Mouse (Mus musculus): ENCODE measurements around the gene Adamtsl3. TPM values are rescaled to one million over a fixed set of nuclear protein-coding genes. Genes with fewer than 3 reads are reported as not detected.
A peak's percentile ranks its signal among the peaks of the same experiment; 100 is the strongest.

Adamtsl3 gene
- polyA plus RNA-seq (2016; fragmentation: Nextera tagmentation; extraction: Ambion mirVana): 0.14 and 0.45 TPM in 2 replicates

GRCm38 (mm10) chr7:82335211-82336121 lies at the start of gene Adamtsl3:
Adamtsl3 (plus strand) TSS chr7:82335694.
- Histone ChIP-seq H3K4me1 (peaks cover 16% of the 10 kb centered on the region), H3K4me3 (peak within 1 kb of the TSS; percentile 60), H3K36me3 (replicated peaks) (no peaks in the 10 kb centered on the region), H3K27me3 (replicated peaks; ENCODE audit: low read depth, poor library complexity, severe bottlenecking) (peaks cover 79% of the 10 kb centered on the region), H3K27ac (replicated peaks) (no peak within 1 kb of the TSS), H3K9me3 (no peaks in the 10 kb centered on the region)
- DNase-seq (ENCODE audit: low spot score): peak; percentile 50
- WGBS: under 1% methylated on average over 95 of the region's 95 CpGs

GRCm38 (mm10) chr7:82287242-82287641 lies 48.3 kb upstream of the Adamtsl3 start:
- Histone ChIP-seq H3K4me1 (no peaks in the 10 kb centered on the region), H3K36me3 (replicated peaks) (no peaks in the 10 kb centered on the region), H3K9me3 (0 out of 2 replicates have a peak, but pooled peaks cover 3% of the 10 kb centered on the region), H3K27ac (replicated peaks) (no peak overlapping the region), H3K4me3 (no peak overlapping the region), H3K27me3 (replicated peaks; ENCODE audit: low read depth, poor library complexity, severe bottlenecking) (no peaks in the 10 kb centered on the region)
- no peak for DNase-seq (ENCODE audit: low spot score)
- 86% methylated on average over 2 of the region's 2 CpGs for WGBS

DNA sequence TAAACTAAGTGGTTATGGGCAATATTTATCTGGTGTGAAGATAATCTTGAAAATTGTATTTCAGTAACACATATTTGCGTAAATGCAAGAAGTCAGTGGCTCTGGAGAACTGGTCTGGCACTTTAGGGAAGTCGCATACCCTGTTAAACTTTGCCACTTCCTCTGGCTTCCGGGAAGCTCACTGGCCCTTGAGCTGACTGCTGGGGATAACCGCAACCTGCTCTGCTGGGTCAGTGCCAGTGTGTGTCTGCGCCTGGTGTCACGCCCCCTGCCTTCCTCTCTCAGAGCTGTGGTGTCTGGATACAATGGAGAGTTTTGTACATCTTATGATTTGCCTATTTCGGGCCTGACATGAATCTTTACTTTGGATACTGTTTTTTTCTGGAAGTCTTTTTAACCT lies 42.1 kb upstream of the Adamtsl3 start:
- no peak overlapping the region for H3K4me3 ChIP-seq
- peaks cover 17% of the 10 kb centered on the region for H3K4me1 ChIP-seq
- no peaks in the 10 kb centered on the region for H3K9me3 ChIP-seq
- WGBS: 77% methylated on average over 7 of the region's 7 CpGs
- DNase-seq (ENCODE audit: low spot score): no peak
- no peaks in the 10 kb centered on the region for H3K27me3 ChIP-seq (replicated peaks; ENCODE audit: low read depth, poor library complexity, severe bottlenecking)
- no peak overlapping the region for H3K27ac ChIP-seq (replicated peaks)
- no peaks in the 10 kb centered on the region for H3K36me3 ChIP-seq (replicated peaks)

DNA sequence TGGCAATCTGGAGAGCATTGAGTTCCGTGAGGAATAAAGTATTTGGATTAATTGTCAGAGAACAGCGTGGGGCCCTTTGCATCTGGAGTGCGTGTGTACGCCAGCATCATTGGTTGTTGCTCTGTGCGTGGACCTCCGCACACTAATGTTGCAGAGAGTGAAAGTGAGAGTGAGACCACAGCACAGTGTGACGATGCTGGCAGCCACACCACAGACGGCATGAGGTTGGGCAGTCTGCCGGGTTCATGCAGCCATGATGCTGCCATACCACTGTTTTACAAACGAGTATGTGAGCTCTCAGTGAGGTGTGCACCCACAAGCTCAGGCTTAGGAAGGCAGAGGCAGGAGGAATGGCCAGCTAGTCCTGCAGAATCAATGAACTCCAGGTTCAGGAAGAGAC lies 41.4 kb upstream of the Adamtsl3 start:
- no peaks in the 10 kb centered on the region for H3K27me3 ChIP-seq (replicated peaks; ENCODE audit: low read depth, poor library complexity, severe bottlenecking)
- no peak for DNase-seq (ENCODE audit: low spot score)
- no peaks in the 10 kb centered on the region for H3K9me3 ChIP-seq
- WGBS: 85% methylated on average over 10 of the region's 10 CpGs
- H3K4me1 ChIP-seq: peaks cover 17% of the 10 kb centered on the region
- H3K4me3 ChIP-seq: no peak overlapping the region
- no peaks in the 10 kb centered on the region for H3K36me3 ChIP-seq (replicated peaks)
- H3K27ac ChIP-seq (replicated peaks): no peak overlapping the region

- Histone ChIP-seq H3K4me1 (peaks cover 17% of the 10 kb centered on the region), H3K9me3 (no peaks in the 10 kb centered on the region), H3K27ac (replicated peaks) (no peak overlapping the region), H3K27me3 (replicated peaks; ENCODE audit: low read depth, poor library complexity, severe bottlenecking) (no peaks in the 10 kb centered on the region), H3K4me3 (no peak overlapping the region), H3K36me3 (replicated peaks) (no peaks in the 10 kb centered on the region)
- DNase-seq (ENCODE audit: low spot score): no peak
- WGBS: 81% methylated on average over 2 of the region's 2 CpGs
Measured at GRCm38 (mm10) chr7:82294611-82295010, 40.9 kb upstream of the Adamtsl3 start.

DNA sequence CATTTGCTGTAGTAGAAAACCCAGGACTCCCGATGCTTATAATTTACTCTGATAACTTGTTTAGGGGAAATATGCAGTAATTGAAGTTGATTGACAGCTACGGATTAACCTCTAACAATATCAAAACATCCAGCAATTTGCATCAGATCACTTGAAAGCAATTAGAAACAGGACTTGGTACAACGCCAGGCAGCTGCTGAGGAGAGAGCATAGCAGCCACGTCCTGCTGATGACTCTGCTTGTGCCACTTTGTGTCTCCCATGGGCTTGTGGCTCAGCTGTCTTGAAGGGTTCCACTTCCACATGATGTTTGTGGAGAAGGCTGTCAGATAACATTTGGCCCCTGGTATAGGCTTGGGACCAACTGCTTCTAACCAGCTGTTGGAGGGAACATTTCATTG lies 27.1 kb upstream of the Adamtsl3 start:
- no peak for DNase-seq (ENCODE audit: low spot score)
- Histone ChIP-seq H3K27me3 (replicated peaks; ENCODE audit: low read depth, poor library complexity, severe bottlenecking) (no peaks in the 10 kb centered on the region), H3K36me3 (replicated peaks) (no peaks in the 10 kb centered on the region), H3K4me1 (peaks cover 8% of the 10 kb centered on the region), H3K27ac (replicated peaks) (no peak overlapping the region), H3K9me3 (no peaks in the 10 kb centered on the region), H3K4me3 (no peak overlapping the region)
- 58% methylated on average over 4 of the region's 4 CpGs for WGBS

DNA sequence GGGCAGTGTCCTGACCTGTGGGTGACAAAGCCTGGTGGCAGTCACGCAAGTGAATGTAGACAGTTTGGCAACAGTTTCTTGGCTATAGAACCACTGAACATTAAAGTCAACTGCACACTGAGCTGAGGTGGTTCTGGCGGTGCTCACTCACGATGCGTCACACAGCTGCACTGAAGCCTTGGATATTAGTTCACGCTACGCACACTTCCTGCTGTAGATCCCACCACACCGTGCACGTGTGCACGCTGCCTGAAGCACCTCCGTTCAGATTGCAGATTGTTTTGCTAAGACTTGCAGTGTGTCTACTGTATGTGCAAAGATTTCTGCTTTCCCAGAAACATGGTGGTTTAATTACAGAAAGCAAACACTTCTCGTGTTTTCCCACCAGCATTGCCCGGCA lies 17.0 kb upstream of the Adamtsl3 start:
- H3K4me3 ChIP-seq: no peak overlapping the region
- H3K36me3 ChIP-seq (replicated peaks): no peaks in the 10 kb centered on the region
- WGBS: 83% methylated on average over 12 of the region's 12 CpGs
- peaks cover 14% of the 10 kb centered on the region for H3K4me1 ChIP-seq
- H3K27me3 ChIP-seq (replicated peaks; ENCODE audit: low read depth, poor library complexity, severe bottlenecking): 0 out of 2 replicates have a peak, but pooled peaks cover 7% of the 10 kb centered on the region
- H3K27ac ChIP-seq (replicated peaks): no peak overlapping the region
- no peaks in the 10 kb centered on the region for H3K9me3 ChIP-seq
- DNase-seq (ENCODE audit: low spot score): no peak

DNA sequence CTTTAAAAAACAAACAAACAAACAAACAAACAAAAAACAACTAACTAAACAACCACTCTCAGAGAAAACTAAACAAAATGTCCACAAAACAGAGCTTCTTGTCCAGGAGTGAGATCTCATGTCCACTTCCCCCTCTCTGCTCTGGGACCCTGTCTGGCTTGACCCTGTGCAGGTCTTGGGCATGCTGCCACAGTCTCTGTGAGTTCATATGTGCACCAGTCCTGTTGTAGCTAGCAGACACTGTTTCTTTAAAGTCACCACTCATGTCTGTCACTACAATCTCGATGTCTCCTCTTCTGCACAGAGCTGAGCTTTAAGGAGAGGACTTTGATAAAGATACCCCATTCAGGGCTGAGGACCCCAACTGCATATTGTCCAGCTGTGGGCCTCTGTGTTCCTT lies 8.9 kb upstream of the Adamtsl3 start:
- no peak for DNase-seq (ENCODE audit: low spot score)
- H3K4me3 ChIP-seq: no peak overlapping the region
- H3K4me1 ChIP-seq: no peaks in the 10 kb centered on the region
- WGBS: 67% methylated on average over 1 of the region's 1 CpGs
- no peaks in the 10 kb centered on the region for H3K9me3 ChIP-seq
- no peak overlapping the region for H3K27ac ChIP-seq (replicated peaks)
- H3K27me3 ChIP-seq (replicated peaks; ENCODE audit: low read depth, poor library complexity, severe bottlenecking): peaks cover 11% of the 10 kb centered on the region; the same call in 1 of the 2 replicates
- H3K36me3 ChIP-seq (replicated peaks): no peaks in the 10 kb centered on the region

DNA sequence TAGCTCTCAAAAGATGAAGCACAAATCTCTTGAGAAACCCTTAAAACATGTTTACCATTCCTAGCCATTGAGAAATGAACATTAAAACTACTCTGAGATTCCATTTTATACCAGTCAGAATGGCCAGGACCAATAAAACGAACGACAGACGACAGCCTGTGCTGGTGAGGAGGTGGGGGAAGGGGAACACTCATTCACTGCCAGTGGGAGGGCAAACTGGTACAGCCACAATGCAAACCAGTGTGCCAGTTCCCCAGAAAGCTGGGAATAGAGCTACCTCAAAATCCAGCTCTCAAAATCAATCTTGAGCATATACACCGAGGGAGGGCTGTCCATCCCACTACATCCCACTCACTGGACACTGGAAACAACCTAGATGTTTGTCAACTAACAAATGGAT lies 8.3 kb upstream of the Adamtsl3 start:
- Histone ChIP-seq H3K9me3 (no peaks in the 10 kb centered on the region), H3K36me3 (replicated peaks) (no peaks in the 10 kb centered on the region), H3K4me3 (no peak overlapping the region), H3K4me1 (no peaks in the 10 kb centered on the region), H3K27me3 (replicated peaks; ENCODE audit: low read depth, poor library complexity, severe bottlenecking) (peaks cover 16% of the 10 kb centered on the region), H3K27ac (replicated peaks) (no peak overlapping the region)
- DNase-seq (ENCODE audit: low spot score): no peak
- WGBS: 70% methylated on average over 4 of the region's 4 CpGs

DNA sequence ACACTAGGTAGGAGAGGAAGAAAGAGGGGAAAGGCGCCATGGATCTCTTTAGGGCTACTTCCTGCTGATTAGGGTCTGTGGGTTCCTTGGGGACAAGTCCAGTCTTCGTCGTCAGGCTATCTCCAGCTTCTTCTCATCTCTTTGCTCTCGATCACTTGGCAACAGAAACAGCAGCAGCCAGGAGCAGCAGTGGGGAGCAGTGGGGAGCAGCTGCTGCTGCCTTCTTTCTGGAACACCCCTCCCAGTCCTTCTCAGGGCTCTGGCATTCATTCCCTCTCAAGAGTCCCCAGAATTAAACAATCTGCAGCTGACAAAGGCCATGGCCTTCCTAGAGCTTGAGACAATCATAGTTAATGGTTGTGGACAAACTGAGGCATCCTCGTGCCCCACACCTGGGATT lies 7.6 kb upstream of the Adamtsl3 start:
- H3K27ac ChIP-seq (replicated peaks): no peak overlapping the region
- WGBS: 67% methylated on average over 5 of the region's 5 CpGs

DNA sequence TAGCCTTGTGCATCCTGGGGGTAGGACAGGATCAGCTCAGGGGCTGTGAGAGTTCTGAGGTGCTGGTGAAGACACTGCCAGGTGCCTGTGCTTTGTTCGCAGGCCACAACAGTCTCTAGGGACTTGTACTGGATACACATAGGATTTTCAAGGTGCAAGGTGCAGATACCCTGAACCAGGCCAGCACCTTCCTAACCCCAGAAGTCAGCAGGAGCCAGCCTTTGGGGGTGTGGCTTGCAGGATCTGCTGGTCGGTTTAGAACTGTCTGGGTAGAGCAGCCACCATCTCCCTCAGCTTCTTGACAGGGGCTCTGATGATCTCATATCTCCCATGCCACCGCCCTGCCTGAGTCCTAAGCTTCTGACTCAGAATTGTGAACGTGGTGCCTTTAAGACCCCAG lies 5.7 kb upstream of the Adamtsl3 start:
- no peak for DNase-seq (ENCODE audit: low spot score)
- no peaks in the 10 kb centered on the region for H3K9me3 ChIP-seq

More for the DNA sequence above, 7.6 kb upstream of the Adamtsl3 start:
- Histone ChIP-seq H3K9me3 (no peaks in the 10 kb centered on the region), H3K4me3 (no peak overlapping the region), H3K4me1 (no peaks in the 10 kb centered on the region), H3K36me3 (replicated peaks) (no peaks in the 10 kb centered on the region), H3K27me3 (replicated peaks; ENCODE audit: low read depth, poor library complexity, severe bottlenecking) (peaks cover 22% of the 10 kb centered on the region)
- peak; percentile 7 for DNase-seq (ENCODE audit: low spot score)

GRCm38 (mm10) chr7:82330860-82331259 lies 4.6 kb upstream of the Adamtsl3 start:
- Histone ChIP-seq H3K4me3 (no peak overlapping the region), H3K36me3 (replicated peaks) (no peaks in the 10 kb centered on the region), H3K27ac (replicated peaks) (no peak overlapping the region), H3K27me3 (replicated peaks; ENCODE audit: low read depth, poor library complexity, severe bottlenecking) (peaks cover 52% of the 10 kb centered on the region), H3K4me1 (peaks cover 9% of the 10 kb centered on the region), H3K9me3 (no peaks in the 10 kb centered on the region)
- 78% methylated on average over 6 of the region's 6 CpGs for WGBS
- no peak for DNase-seq (ENCODE audit: low spot score)

More for the DNA sequence above, 5.7 kb upstream of the Adamtsl3 start:
- no peaks in the 10 kb centered on the region for H3K36me3 ChIP-seq (replicated peaks)
- H3K27me3 ChIP-seq (replicated peaks; ENCODE audit: low read depth, poor library complexity, severe bottlenecking): peaks cover 42% of the 10 kb centered on the region
- no peaks in the 10 kb centered on the region for H3K4me1 ChIP-seq
- no peak overlapping the region for H3K4me3 ChIP-seq
- H3K27ac ChIP-seq (replicated peaks): no peak overlapping the region
- 65% methylated on average over 4 of the region's 4 CpGs for WGBS

GRCm38 (mm10) chr7:82334000-82334399 lies 1.5 kb upstream of the Adamtsl3 start:
- 84% methylated on average over 1 of the region's 1 CpGs for WGBS
- H3K27me3 ChIP-seq (replicated peaks; ENCODE audit: low read depth, poor library complexity, severe bottlenecking): peaks cover 82% of the 10 kb centered on the region
- H3K9me3 ChIP-seq: no peaks in the 10 kb centered on the region
- H3K27ac ChIP-seq (replicated peaks): no peak overlapping the region
- no peaks in the 10 kb centered on the region for H3K36me3 ChIP-seq (replicated peaks)
- H3K4me1 ChIP-seq: peaks cover 16% of the 10 kb centered on the region
- H3K4me3 ChIP-seq: no peak overlapping the region
- no peak for DNase-seq (ENCODE audit: low spot score)

Data from embryonic facial prominence, embryonic 10.5 days (tissue).